Mouse (Mus musculus): ENCODE data around the gene Ppm1b.

The Ppm1b gene

GRCm38 (mm10) chr17:84958411-84958911 lies 1.9 kb downstream of the Ppm1b start:
- DNase-seq (ENCODE audit: low spot score in 2 of 2) = no peak

GRCm38 (mm10) chr17:84958986-84959664 lies 2.6 kb downstream of the Ppm1b start:
- no peak for DNase-seq (ENCODE audit: low spot score in 2 of 2)

DNA sequence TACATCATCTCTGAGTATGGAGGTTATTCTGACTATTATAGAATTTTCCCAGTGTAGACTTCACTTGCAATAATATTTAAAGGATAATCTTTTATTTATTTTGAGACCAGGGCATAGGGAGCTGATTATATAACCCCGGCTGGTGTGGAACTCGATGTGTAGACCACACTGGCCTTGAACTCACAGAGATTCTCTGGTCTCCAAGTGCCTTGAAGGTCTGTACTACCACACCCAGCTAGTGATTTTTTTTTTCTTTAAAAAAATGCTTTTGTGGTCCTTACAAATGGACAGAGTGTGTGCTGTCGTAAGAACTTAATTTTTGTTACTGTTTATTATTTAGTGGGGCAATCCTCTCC lies 3.1 kb downstream of the Ppm1b start:
- no peak for DNase-seq (ENCODE audit: low spot score in 2 of 2)

DNA sequence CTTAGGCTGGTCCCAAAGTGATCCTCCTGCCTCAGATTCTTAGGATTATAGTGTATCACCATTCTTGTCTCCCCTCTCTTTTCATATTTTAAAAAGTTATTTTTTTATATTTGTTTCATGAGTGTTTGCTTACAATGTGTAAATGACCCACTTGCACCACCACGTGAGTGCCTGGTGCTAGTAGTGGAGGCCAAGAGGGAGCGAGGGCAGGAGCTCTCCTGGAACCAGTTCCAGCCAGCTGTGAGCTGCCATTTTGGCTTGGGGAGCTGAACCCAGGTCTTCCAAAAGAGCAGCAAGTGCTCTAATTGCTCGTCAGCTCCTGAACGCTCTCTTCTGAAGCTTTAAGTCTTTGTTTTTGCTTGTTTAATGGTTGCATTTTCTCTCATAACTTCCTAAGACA lies 3.6 kb downstream of the Ppm1b start:
- DNase-seq (ENCODE audit: low spot score in 2 of 2) = no peak

DNA sequence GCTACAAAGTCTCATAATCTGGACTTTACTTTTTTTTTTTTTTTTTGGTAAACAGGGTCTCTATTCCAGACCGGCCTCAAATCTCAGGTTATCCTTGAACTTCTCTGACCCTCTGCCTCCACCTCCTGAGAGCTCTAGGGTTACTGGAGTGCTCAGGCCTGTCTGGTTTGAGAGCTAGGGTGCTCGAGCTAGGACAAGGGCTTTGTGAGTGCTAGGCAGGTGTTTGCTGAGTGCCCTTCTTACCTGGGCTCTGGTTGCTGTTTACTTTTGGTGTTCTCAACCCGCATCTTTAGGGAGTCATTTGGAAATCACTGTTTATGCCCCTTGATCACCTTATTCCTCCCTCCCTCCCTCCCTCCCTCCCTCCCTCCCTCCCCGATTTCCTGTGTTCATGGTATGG lies 5.5 kb downstream of the Ppm1b start:
- no peak for DNase-seq (ENCODE audit: low spot score in 2 of 2)

DNA sequence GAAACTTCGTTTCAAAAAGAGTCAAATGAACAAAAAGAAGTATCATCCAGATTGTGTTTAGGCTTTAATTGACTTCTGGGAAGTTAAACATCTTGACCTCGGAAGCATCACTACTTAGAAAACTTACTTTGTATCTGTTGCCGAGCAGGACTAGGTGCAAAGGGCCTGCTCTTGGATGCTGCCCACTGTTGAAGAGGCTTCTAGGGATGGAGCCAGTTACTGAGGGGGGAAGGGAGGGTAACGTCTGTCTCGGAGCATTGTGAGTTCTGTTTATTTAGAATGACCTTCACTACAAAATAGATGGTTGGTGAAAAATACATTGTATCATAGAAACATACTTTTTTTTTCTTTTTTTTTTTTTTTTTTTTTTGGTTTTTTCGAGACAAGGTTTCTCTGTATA lies 7.1 kb downstream of the Ppm1b start:
- no peak for DNase-seq (ENCODE audit: low spot score in 2 of 2)

GRCm38 (mm10) chr17:84966231-84966630 lies 9.7 kb downstream of the Ppm1b start:
- DNase-seq (ENCODE audit: low spot score in 2 of 2) = no peak

DNA sequence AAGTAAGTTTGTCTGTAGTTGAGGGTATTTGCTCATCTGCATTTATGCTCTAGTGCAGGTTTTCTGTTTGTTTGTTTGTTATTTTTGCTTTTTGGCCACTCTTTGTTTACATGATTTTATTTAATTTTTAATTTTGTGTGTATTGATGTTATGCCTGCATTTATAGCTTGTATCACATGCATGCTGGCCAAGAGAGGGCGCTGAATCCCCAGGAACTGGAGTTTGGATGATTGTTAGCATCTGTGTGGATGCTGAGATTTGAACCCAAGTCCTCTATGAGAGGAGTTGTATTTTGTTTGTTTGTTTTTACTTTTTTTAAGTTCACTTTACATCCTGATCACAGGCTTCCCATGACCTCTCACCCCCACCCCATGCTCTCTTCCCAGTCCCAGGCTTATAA lies 10.5 kb downstream of the Ppm1b start:
- no peak for DNase-seq (ENCODE audit: low spot score in 2 of 2)

GRCm38 (mm10) chr17:84969916-84970315 lies 13.4 kb downstream of the Ppm1b start:
- DNase-seq (ENCODE audit: low spot score in 2 of 2) = no peak

- DNase-seq (ENCODE audit: low spot score in 2 of 2) = no peak
Observed at GRCm38 (mm10) chr17:84981721-84982120, 25.2 kb downstream of the Ppm1b start.

DNA sequence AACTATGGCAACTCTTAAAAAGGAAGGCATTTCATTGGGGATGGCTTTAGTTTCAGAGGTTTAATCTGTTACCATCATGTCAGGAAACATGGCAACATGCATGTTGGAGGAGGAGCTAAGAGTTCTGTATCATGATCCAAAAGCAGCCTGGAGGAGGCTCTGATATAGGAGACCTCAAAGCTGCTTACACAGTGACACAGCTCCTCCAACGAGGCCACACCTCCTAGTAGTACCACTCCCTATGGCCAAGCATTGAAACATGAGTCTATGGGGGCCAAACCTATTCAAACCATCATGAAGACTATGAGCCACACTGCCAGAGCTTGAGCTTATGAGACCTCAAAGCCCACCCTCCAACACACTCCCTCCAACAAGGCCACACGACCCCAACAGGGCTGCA lies 26.2 kb downstream of the Ppm1b start:
- no peak for DNase-seq (ENCODE audit: low spot score in 2 of 2)

DNA sequence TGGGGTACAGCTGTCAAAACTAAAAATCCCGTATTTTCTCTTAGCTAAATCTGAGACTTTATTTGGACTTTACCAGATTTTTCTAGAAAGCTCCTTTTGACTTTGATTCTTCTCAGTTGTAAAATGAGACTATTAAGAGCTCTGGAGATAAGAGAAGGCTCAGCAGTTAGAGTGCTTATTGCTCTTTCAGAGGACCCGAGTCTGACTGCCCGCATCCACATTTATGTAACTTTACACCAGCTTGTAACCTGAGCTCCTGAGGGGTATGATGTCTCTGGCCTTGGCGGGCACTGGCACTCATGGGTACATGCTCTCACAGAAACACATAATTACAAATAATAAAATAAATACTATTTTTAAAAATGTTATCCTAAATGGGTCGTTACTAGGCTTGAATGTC lies 29.8 kb downstream of the Ppm1b start:
- DNase-seq (ENCODE audit: low spot score in 2 of 2) = no peak

- no peak for DNase-seq (ENCODE audit: low spot score in 2 of 2)
Observed at GRCm38 (mm10) chr17:84987834-84988410, 31.4 kb downstream of the Ppm1b start.

GRCm38 (mm10) chr17:84988514-84988913 lies 32.0 kb downstream of the Ppm1b start:
- DNase-seq (ENCODE audit: low spot score in 2 of 2) = no peak

GRCm38 (mm10) chr17:84995844-84996243 lies 39.3 kb downstream of the Ppm1b start:
- no peak for DNase-seq (ENCODE audit: low spot score in 2 of 2)

DNA sequence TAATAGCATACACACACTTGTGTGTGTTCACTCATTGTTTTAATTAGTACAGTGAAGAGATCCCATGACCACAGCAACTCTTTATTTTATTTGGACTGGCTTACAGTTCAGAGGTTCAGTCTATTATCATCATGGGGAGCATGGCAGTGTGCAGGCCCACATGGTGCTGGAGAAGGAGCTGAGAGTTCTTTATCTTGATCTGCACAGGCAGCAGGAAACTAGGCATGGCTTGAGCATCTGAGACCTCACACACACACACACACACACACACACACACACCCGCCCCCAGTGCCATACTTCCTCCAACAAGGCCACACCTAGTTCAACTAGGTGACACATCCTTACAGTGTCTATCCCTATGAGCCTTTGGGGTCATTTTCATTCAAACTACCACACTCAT lies 41.1 kb downstream of the Ppm1b start:
- no peak for DNase-seq (ENCODE audit: low spot score in 2 of 2)

- DNase-seq (ENCODE audit: low spot score in 2 of 2) = no peak
Observed at GRCm38 (mm10) chr17:84999636-85000035, 43.1 kb downstream of the Ppm1b start.

GRCm38 (mm10) chr17:85013485-85013884 lies 56.9 kb downstream of the Ppm1b start:
- DNase-seq (ENCODE audit: low spot score in 2 of 2) = no peak

DNA sequence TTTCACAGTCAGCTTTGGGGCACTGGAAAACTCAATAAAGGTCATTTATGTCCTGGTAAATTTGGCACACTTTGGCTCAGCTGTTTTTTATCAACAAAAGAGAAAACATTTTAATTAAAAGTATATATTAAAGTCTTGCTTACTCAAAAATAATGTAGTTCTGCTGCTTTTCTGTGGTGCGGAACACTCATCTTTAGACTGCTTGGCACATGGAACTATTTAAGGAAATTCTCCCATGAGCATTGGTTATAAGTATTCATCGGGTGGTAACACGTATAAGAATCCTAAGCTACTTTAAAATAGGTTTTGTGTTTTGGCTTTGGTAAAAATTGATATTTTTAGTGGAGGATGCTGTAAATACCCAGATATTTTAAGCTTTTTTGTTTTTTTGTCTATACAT lies 58.1 kb downstream of the Ppm1b start:
- DNase-seq (ENCODE audit: low spot score in 2 of 2) = no peak

GRCm38 (mm10) chr17:85018344-85018743 lies 61.8 kb downstream of the Ppm1b start:
- DNase-seq (ENCODE audit: low spot score in 2 of 2) = no peak

DNA sequence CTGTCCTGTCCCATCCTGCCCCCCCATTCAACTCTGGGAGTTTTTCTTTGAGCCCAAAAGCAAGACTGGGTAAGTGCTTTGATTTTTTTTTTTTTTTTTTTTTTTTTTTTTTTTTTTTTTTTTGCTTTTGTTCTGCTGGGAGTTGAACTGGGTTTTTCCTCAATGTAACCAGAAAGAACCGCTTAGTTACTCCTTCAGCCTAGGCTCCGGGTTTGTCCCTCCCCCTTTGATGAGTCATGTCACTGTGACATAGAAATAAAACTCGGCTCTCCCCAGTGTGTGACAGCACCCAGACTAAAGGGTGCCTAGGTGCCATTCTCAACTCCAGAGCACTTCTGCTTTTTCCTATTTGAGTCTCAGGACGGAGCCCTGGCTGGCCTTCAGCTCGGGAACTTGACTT lies 62.3 kb downstream of the Ppm1b start:
- DNase-seq (ENCODE audit: low spot score in 2 of 2) = no peak

DNA sequence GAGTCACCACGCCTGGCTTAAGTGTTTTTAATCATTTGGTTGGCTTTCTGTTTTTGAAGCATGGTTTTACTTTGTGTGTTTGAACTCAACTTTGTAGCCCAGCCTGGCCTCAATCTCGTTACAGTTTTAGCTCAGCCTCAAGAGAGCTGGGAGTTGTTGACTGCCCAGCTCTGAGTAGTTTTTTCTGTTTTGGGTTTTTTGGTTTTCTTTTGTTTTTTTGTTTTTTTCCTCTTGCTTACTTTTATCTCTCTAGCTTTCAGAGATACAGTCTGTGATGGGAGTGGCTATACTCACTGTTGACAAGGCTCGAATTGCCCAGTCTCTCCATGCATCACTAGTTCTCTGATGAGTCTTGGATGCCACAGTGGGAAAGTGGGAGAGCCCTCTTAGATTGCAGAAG lies 63.8 kb downstream of the Ppm1b start:
- no peak for DNase-seq (ENCODE audit: low spot score in 2 of 2)

GRCm38 (mm10) chr17:85023247-85024167 lies 67.0 kb downstream of the Ppm1b start:
- no peak for DNase-seq (ENCODE audit: low spot score in 2 of 2)
